9 mouse cellular contexts compared by ENCODE assay signal in genomic region chr6:81956399-81956798, GRCm38 (mm10). TPM values are rescaled to one million over a fixed set of nuclear protein-coding genes. Genes with fewer than 3 reads are reported as not detected.
DNase-seq lines count a peak whose midpoint lies in the region; ATAC-seq and TF ChIP-seq lines count a peak whose summit lies in the region.
"Had no signal": no experiment of that assay in that cellular context is flagged by ENCODE, and none has a peak within 500 bp of the region (broad histone marks: within the 10 kb centered on the region; RNA-seq: fewer than 3 reads in every experiment).

No protein-coding gene starts in this region.

- 94% methylated on average over 4 of the region's 4 CpGs for WGBS in forebrain, postnatal 0 days
- WGBS in forebrain, embryonic 12.5 days, result 96% methylated on average over 4 of the region's 4 CpGs
- WGBS in liver, embryonic 14.5 days (ENCODE audit: insufficient replicate concordance), result 76% methylated on average over 4 of the region's 4 CpGs
- WGBS in liver, embryonic 12.5 days (ENCODE audit: insufficient replicate concordance), result 74% methylated on average over 4 of the region's 4 CpGs

- peaks cover 59% of the 10 kb centered on the region for H3K36me3 ChIP-seq in forebrain, postnatal 0 days (ENCODE audit: insufficient read depth)
- H3K36me3 ChIP-seq in forebrain, embryonic 12.5 days (replicated peaks), result peaks cover 90% of the 10 kb centered on the region
- H3K36me3 ChIP-seq in liver, embryonic 14.5 days (replicated peaks; ENCODE audit: control insufficient read depth, insufficient read depth, low read depth), result peaks cover 35% of the 10 kb centered on the region
- peaks cover 97% of the 10 kb centered on the region for H3K36me3 ChIP-seq in liver, embryonic 12.5 days
- H3K36me3 ChIP-seq in MEL (ENCODE audit: control insufficient read depth in 1 of 2, insufficient read depth in 2 of 2, low read length in 2 of 2), result peaks cover 0 to 20% of the 10 kb centered on the region in 2 experiments; a peak in 2 of 4 replicates

- no peaks in the 10 kb centered on the region for H3K79me2 ChIP-seq in MEL (ENCODE audit: control insufficient read depth, insufficient read depth, low read length, poor library complexity)

- no peak for TF ChIP-seq EP300 in liver, embryonic 14.5 days (IDR thresholded peaks at IDR 0.05; ENCODE audit: low read depth)
- no peak for TF ChIP-seq EP300 in MEL (IDR thresholded peaks at IDR 0.05; ENCODE audit: low read depth in 1 of 2, low read length in 2 of 2)

- H3K27ac ChIP-seq in forebrain, postnatal 0 days (ENCODE audit: low read depth, low read length), result no peak overlapping the region
- H3K27ac ChIP-seq in forebrain, embryonic 12.5 days, result no peak overlapping the region
- no peak overlapping the region for H3K27ac ChIP-seq in liver, embryonic 14.5 days
- H3K27ac ChIP-seq in liver, embryonic 12.5 days, result no peak overlapping the region
- H3K27ac ChIP-seq in MEL (ENCODE audit: control insufficient read depth, low read depth, low read length), result no peak overlapping the region

- TF ChIP-seq POLR2A in MEL (IDR thresholded peaks at IDR 0.05; ENCODE audit: control insufficient read depth in 1 of 2, insufficient read depth in 1 of 2, low read depth in 1 of 2, low read length in 2 of 2, poor library complexity in 1 of 2), result no peak

- no peak overlapping the region for H3K9ac ChIP-seq in forebrain, postnatal 0 days
- H3K9ac ChIP-seq in forebrain, embryonic 12.5 days, result no peak overlapping the region
- H3K9ac ChIP-seq in liver, embryonic 14.5 days (replicated peaks), result no peak overlapping the region
- no peak overlapping the region for H3K9ac ChIP-seq in liver, embryonic 12.5 days
- H3K9ac ChIP-seq in MEL (ENCODE audit: control insufficient read depth, low read depth, low read length, poor library complexity, severe bottlenecking), result no peak overlapping the region

- DNase-seq in forebrain, postnatal 0 days, result no peak
- DNase-seq in liver, embryonic 14.5 days (ENCODE audit: low read depth in 3 of 3, low spot score in 3 of 3), result peak in 1 of 3 experiments; percentile 24
- DNase-seq in MEL (ENCODE audit: low read depth, low spot score), result peak; percentile 49
- DNase-seq in mesoderm, embryonic 11.5 days (ENCODE audit: low read depth, low spot score), result peak; percentile 40
- no peak for DNase-seq in frontal cortex, postnatal 14 days (ENCODE audit: low spot score in 2 of 2)
- DNase-seq in right cerebral cortex, postnatal 25 days, result no peak

- H3K27me3 ChIP-seq in forebrain, postnatal 0 days (ENCODE audit: insufficient read depth, low read length), result no peaks in the 10 kb centered on the region
- H3K27me3 ChIP-seq in forebrain, embryonic 12.5 days, result no peaks in the 10 kb centered on the region
- H3K27me3 ChIP-seq in liver, embryonic 14.5 days (ENCODE audit: control insufficient read depth, insufficient read depth, low read length), result no peaks in the 10 kb centered on the region
- H3K27me3 ChIP-seq in liver, embryonic 12.5 days (replicated peaks), result no peaks in the 10 kb centered on the region
- no peaks in the 10 kb centered on the region for H3K27me3 ChIP-seq in MEL (ENCODE audit: control insufficient read depth in 1 of 2, insufficient read depth in 2 of 2, low read length in 2 of 2)

- no peak overlapping the region for H3K4me3 ChIP-seq in forebrain, postnatal 0 days (ENCODE audit: low read depth, low read length)
- H3K4me3 ChIP-seq in forebrain, embryonic 12.5 days (replicated peaks), result no peak overlapping the region
- H3K4me3 ChIP-seq in liver, embryonic 14.5 days (ENCODE audit: insufficient read depth in 1 of 2, low read depth in 2 of 2, low read length in 2 of 2), result no peak overlapping the region
- H3K4me3 ChIP-seq in liver, embryonic 12.5 days, result no peak overlapping the region
- no peak overlapping the region for H3K4me3 ChIP-seq in MEL (ENCODE audit: control insufficient read depth in 1 of 2, insufficient read depth in 1 of 2, low read depth in 2 of 2, low read length in 2 of 2)

- peak; percentile 50 for TF ChIP-seq CTCF in forebrain, postnatal 0 days (IDR thresholded peaks at IDR 0.05; ENCODE audit: low read depth)
- TF ChIP-seq CTCF in liver, embryonic 14.5 days (IDR thresholded peaks at IDR 0.05; ENCODE audit: low read depth), result peak; percentile 66
- TF ChIP-seq CTCF in MEL (IDR thresholded peaks at IDR 0.05 in 2 of 3, conservative IDR thresholded peaks at IDR 0.05 in 1 of 3; ENCODE audit: control insufficient read depth in 1 of 3, insufficient read depth in 1 of 3, low read depth in 2 of 3, low read length in 3 of 3, poor library complexity in 1 of 3, severe bottlenecking in 1 of 3), result peak; percentile 44 to 66 (median 48)

- H3K9me3 ChIP-seq in forebrain, postnatal 0 days (ENCODE audit: low read length), result no peaks in the 10 kb centered on the region
- H3K9me3 ChIP-seq in forebrain, embryonic 12.5 days, result no peaks in the 10 kb centered on the region
- no peaks in the 10 kb centered on the region for H3K9me3 ChIP-seq in liver, embryonic 14.5 days (ENCODE audit: control insufficient read depth, low read length)
- H3K9me3 ChIP-seq in liver, embryonic 12.5 days (replicated peaks), result no peaks in the 10 kb centered on the region
- no peaks in the 10 kb centered on the region for H3K9me3 ChIP-seq in MEL (replicated peaks; ENCODE audit: insufficient read depth, low read length)

- TF ChIP-seq RAD21 in MEL (IDR thresholded peaks at IDR 0.05; ENCODE audit: low read depth, low read length), result no peak

- H3K4me2 ChIP-seq in forebrain, postnatal 0 days (ENCODE audit: low read depth), result no peak overlapping the region
- H3K4me2 ChIP-seq in forebrain, embryonic 12.5 days, result no peak overlapping the region
- no peak overlapping the region for H3K4me2 ChIP-seq in liver, embryonic 14.5 days (ENCODE audit: low read depth)
- H3K4me2 ChIP-seq in liver, embryonic 12.5 days, result no peak overlapping the region
- H3K4me2 ChIP-seq: midbrain, embryonic 11.5 days had no signal

- H3K4me1 ChIP-seq in forebrain, postnatal 0 days (ENCODE audit: insufficient read depth), result no peaks in the 10 kb centered on the region
- H3K4me1 ChIP-seq in forebrain, embryonic 12.5 days, result no peaks in the 10 kb centered on the region
- no peaks in the 10 kb centered on the region for H3K4me1 ChIP-seq in liver, embryonic 14.5 days (replicated peaks; ENCODE audit: control insufficient read depth in 2 of 2, insufficient read depth in 2 of 2, low read length in 1 of 2)
- no peaks in the 10 kb centered on the region for H3K4me1 ChIP-seq in liver, embryonic 12.5 days
- H3K4me1 ChIP-seq in MEL (ENCODE audit: control insufficient read depth in 1 of 2, insufficient read depth in 2 of 2, low read length in 2 of 2), result no peaks in the 10 kb centered on the region

- ATAC-seq in forebrain, postnatal 0 days, result no peak; the same call in 1 of the 2 replicates
- ATAC-seq in forebrain, embryonic 12.5 days (ENCODE audit: low FRiP score), result no peak
- no peak for ATAC-seq in liver, embryonic 14.5 days (ENCODE audit: insufficient read depth)
- ATAC-seq in liver, embryonic 12.5 days, result no peak

TF ChIP-seq in MEL, 35 proteins besides CTCF, POLR2A, EP300 and RAD21:
- TF ChIP-seq MAZ (IDR thresholded peaks at IDR 0.05; ENCODE audit: low read depth, low read length) (no peak), MEF2A (IDR thresholded peaks at IDR 0.05; ENCODE audit: extremely low read depth, insufficient replicate concordance, low read depth, low read length, poor library complexity, severe bottlenecking) (no peak), SMC3 (IDR thresholded peaks at IDR 0.05; ENCODE audit: low read depth, low read length) (peak; percentile 15; the same call in 1 of the 2 replicates)

RNA-seq across cellular contexts. Expression of gene Mrpl19, which starts 9.4 kb away (rescaled TPM):
- 9.4 and 10.2 TPM in 2 replicates for total RNA-seq in forebrain, postnatal 0 days (2014; rRNA removed)
- polyA plus RNA-seq in forebrain, postnatal 0 days (2015; fragmentation: Nextera tagmentation; extraction: Ambion mirVana), result 31.7 and 42.7 TPM in 2 replicates
- polyA plus RNA-seq in forebrain, embryonic 12.5 days (2016; fragmentation: Nextera tagmentation; extraction: Ambion mirVana), result 50.2 and 50.3 TPM in 2 replicates
- polyA plus RNA-seq in liver, embryonic 14.5 days (2012; rRNA removed), result 3.2 and 5.6 TPM in 2 replicates
- polyA plus RNA-seq in liver, embryonic 14.5 days (2014; fragmentation: Nextera tagmentation; extraction: Ambion mirVana), result 18.8 and 19.4 TPM in 2 replicates
- polyA plus RNA-seq in liver, embryonic 12.5 days (2016; fragmentation: Nextera tagmentation; extraction: Ambion mirVana), result 42.5 and 48.9 TPM in 2 replicates
- 36.6 and 39.3 TPM in 2 replicates for total RNA-seq in MEL (2012; rRNA removed)
- polyA plus RNA-seq in MEL (2012; ENCODE audit: insufficient read depth in 1 of 2, insufficient read length in 2 of 2, low read depth in 1 of 2, low replicate concordance in 2 of 2, missing spikeins in 1 of 2), result 10 to 100 TPM in 1 of 2 experiments, not detected in 1; 89.0 TPM

RNA-seq across cellular contexts. Expression of gene Gcfc2, which starts 32.9 kb away (rescaled TPM):
- 17.2 and 24.4 TPM in 2 replicates for total RNA-seq in forebrain, postnatal 0 days (2014; rRNA removed)
- 1.9 and 4.6 TPM in 2 replicates for polyA plus RNA-seq in forebrain, postnatal 0 days (2015; fragmentation: Nextera tagmentation; extraction: Ambion mirVana)
- 15.0 and 15.4 TPM in 2 replicates for polyA plus RNA-seq in forebrain, embryonic 12.5 days (2016; fragmentation: Nextera tagmentation; extraction: Ambion mirVana)
- 2.7 and 4.3 TPM in 2 replicates for polyA plus RNA-seq in liver, embryonic 14.5 days (2012; rRNA removed)
- 2.5 and 3.1 TPM in 2 replicates for polyA plus RNA-seq in liver, embryonic 14.5 days (2014; fragmentation: Nextera tagmentation; extraction: Ambion mirVana)
- polyA plus RNA-seq in liver, embryonic 12.5 days (2016; fragmentation: Nextera tagmentation; extraction: Ambion mirVana), result 6.8 and 7.9 TPM in 2 replicates
- total RNA-seq in MEL (2012; rRNA removed), result 8.3 and 9.8 TPM in 2 replicates
- 10 to 100 TPM in 1 of 2 experiments, not detected in 1; 15.1 TPM for polyA plus RNA-seq in MEL (2012; ENCODE audit: insufficient read depth in 1 of 2, insufficient read length in 2 of 2, low read depth in 1 of 2, low replicate concordance in 2 of 2, missing spikeins in 1 of 2)

Comparison
In these comparisons a context has a peak if more than half of its experiments do, and no peak if none do; other contexts are left out.
1. DNase-seq: peak in MEL (single experiment) and mesoderm, embryonic 11.5 days (single experiment); none in forebrain, postnatal 0 days (single experiment), frontal cortex, postnatal 14 days (0 of 2) and right cerebral cortex, postnatal 25 days (single experiment).
2. Peak in every context shown above with its lines, with median percentiles within 50 percentile points of each other: CTCF ChIP-seq.